Mouse (Mus musculus) hindbrain, embryonic 10.5 days (tissue): ENCODE results near the gene Aph1a. TPM values are rescaled to one million over a fixed set of nuclear protein-coding genes. Genes with fewer than 3 reads are reported as not detected.

Source experiments
- DNase-seq: peaks from one replicate; pipeline ENCODE4 v3.0.0-alpha.2; 2017; ENCODE audit warnings: low spot score
- H3K27ac ChIP-seq: fragments of 300-500 bp; sonication (generic); 2 replicates; pipeline ENCODE4 v1.5.1; 2016; ENCODE audit warnings: mild to moderate bottlenecking, moderate library complexity
- H3K27me3 ChIP-seq: fragments of 300-500 bp; sonication (generic); 2 replicates; pipeline ENCODE4 v1.6.1; 2016; ENCODE audit warnings: mild to moderate bottlenecking; ENCODE audit not compliant: poor library complexity, insufficient read depth, severe bottlenecking
- H3K36me3 ChIP-seq: fragments of 300-500 bp; sonication (generic); 2 replicates; pipeline ENCODE4 v1.6.1; 2016; ENCODE audit warnings: mild to moderate bottlenecking, moderate library complexity
- H3K4me1 ChIP-seq: fragments of 300-500 bp; sonication (generic); replicated peaks from 2 replicates; pipeline ENCODE4 v1.6.1; 2016; ENCODE audit warnings: mild to moderate bottlenecking
- H3K4me3 ChIP-seq: fragments of 300-500 bp; sonication (generic); 2 replicates; pipeline ENCODE4 v1.5.1; 2016; ENCODE audit warnings: mild to moderate bottlenecking, moderate library complexity
- H3K9me3 ChIP-seq: fragments of 300-500 bp; sonication (generic); 2 replicates; pipeline ENCODE4 v1.6.1; 2016; ENCODE audit warnings: mild to moderate bottlenecking, moderate library complexity
- WGBS: fragments of 180-500 bp; shearing (Covaris S2); methylation state at CpG from one replicate; pipeline ENCODE4 v1.1.7; 2016; 5-methylcytosine and 5-hydroxymethylcytosine counted together
- polyA plus RNA-seq: library from polyadenylated mRNA; unstranded; fragments of >200 nt; fragmentation: Nextera tagmentation; extraction: Ambion mirVana; gene quantifications from 2 replicates; pipeline ENCODE4 v1.2.1, GENCODE M21; 2016

Gene Aph1a
- polyA plus RNA-seq, 1 experiment from 2014 or later = 35.8 TPM

DNA sequence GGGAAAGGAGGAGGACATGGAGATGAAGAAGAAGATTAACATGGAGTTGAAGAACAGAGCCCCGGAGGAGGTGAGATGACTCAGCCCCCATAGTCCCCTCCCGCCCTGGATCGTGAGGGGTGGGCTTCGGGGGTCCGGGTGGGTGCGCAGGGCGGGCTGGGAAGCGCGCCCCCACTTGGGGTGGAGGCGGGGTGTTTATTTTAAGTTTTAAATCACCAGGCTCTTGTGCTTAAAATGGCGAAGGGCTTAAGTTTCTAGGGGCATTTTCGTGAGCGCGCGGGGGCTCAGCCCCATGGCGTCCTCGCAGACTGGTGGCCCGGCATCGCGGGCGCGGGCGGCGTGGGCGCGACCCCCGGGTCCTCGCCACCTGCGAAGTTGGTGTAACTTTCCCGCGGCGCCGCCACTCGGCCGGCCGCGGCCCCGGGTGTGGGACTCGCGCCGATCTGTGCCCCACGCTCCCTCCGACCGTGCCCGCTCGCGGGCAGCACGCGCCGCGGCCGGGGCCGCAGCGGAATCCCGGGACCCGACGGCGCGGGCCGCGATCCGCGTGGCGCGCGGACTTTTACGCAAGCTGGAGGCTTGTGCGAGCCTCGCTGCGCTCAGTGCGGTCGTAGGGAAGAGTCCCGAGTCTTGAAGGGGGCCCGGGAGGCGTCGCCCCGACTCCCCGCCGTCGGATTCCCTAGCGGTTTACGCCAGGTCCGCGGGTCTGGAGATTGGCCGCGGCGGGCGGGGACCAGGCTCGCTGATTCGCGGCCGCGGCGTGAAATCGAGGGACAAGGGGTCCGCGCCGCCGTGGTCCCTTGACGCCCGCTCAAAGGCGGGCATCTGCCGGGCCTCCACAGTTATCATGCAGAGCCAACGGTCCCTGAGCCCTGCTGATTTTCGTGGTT, 36.1 kb downstream of the Aph1a start:
- peaks cover 22% of the 10 kb centered on the region for H3K4me1 ChIP-seq
- peaks cover 28% of the 10 kb centered on the region for H3K36me3 ChIP-seq
- DNase-seq = peak; percentile 67
- H3K27ac ChIP-seq = peak overlapping the region; percentile 99
- peak overlapping the region; percentile 97 for H3K4me3 ChIP-seq
- under 1% methylated on average over 105 of the region's 105 CpGs for WGBS
- no peaks in the 10 kb centered on the region for H3K9me3 ChIP-seq
- H3K27me3 ChIP-seq = no peaks in the 10 kb centered on the region

DNA sequence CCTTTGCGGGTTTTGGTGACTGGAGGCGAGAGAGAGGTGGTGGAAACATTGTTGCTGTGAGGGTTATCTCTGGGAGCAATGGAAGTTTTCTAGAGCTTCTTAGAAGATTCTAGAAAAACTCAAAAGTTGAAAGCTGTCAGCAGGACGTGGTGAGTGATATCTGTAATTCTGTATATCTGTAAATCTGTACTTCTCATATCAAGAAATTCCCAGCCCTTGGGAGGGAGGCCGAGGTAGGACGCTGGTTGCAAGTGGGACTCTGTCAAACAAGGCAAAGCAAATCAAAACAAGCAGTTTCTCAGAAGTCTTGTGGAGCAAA, 36.7 kb downstream of the Aph1a start:
- 6% methylated on average over 5 of the region's 5 CpGs for WGBS
- Histone ChIP-seq H3K4me3 (peak overlapping the region; percentile 97), H3K4me1 (peaks cover 22% of the 10 kb centered on the region), H3K27ac (peak overlapping the region; percentile 99), H3K27me3 (no peaks in the 10 kb centered on the region), H3K9me3 (no peaks in the 10 kb centered on the region), H3K36me3 (peaks cover 34% of the 10 kb centered on the region)
- no peak for DNase-seq

DNA sequence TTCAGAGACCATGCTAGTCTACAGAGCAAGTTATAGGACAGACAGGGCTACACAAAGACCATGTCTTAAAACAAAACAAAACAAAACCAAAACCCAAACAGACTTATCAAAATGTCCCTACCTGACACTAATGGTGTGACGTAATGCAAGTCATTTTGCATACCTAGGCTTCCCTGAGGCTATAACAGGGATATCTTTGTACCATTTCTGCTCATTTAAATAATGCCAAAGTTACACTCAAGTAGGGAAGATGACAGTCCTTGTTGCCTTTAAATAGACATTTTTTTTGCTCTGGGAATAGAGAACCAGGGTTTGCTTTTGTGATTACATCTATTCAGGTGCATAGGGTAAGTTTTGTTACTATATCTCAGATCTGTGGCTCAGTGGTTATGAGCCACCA, 37.7 kb downstream of the Aph1a start:
- peaks cover 22% of the 10 kb centered on the region for H3K4me1 ChIP-seq
- H3K4me3 ChIP-seq = peak overlapping the region; percentile 97
- WGBS = 94% methylated on average over 1 of the region's 1 CpGs
- DNase-seq = no peak
- peaks cover 39% of the 10 kb centered on the region for H3K36me3 ChIP-seq
- no peaks in the 10 kb centered on the region for H3K9me3 ChIP-seq
- no peak overlapping the region for H3K27ac ChIP-seq
- H3K27me3 ChIP-seq = no peaks in the 10 kb centered on the region

GRCm38 (mm10) chr3:95932157-95932556, 38.4 kb downstream of the Aph1a start:
- WGBS = 59% methylated on average over 1 of the region's 1 CpGs
- H3K27me3 ChIP-seq = no peaks in the 10 kb centered on the region
- H3K4me3 ChIP-seq = peak overlapping the region; percentile 31; the same call in 1 of the 2 replicates
- no peak for DNase-seq
- peaks cover 22% of the 10 kb centered on the region for H3K4me1 ChIP-seq
- H3K36me3 ChIP-seq = peaks cover 46% of the 10 kb centered on the region
- H3K27ac ChIP-seq = no peak overlapping the region
- H3K9me3 ChIP-seq = no peaks in the 10 kb centered on the region

- no peak overlapping the region for H3K27ac ChIP-seq
- 95% methylated on average over 7 of the region's 7 CpGs for WGBS
- peaks cover 22% of the 10 kb centered on the region for H3K4me1 ChIP-seq
- 0 out of 2 replicates have a peak overlapping the region, but pooled peaks have one; percentile 31 for H3K4me3 ChIP-seq
- H3K36me3 ChIP-seq = peaks cover 50% of the 10 kb centered on the region
- H3K27me3 ChIP-seq = no peaks in the 10 kb centered on the region
- no peaks in the 10 kb centered on the region for H3K9me3 ChIP-seq
- DNase-seq = no peak
Measured at GRCm38 (mm10) chr3:95932566-95932965, 38.8 kb downstream of the Aph1a start.

DNA sequence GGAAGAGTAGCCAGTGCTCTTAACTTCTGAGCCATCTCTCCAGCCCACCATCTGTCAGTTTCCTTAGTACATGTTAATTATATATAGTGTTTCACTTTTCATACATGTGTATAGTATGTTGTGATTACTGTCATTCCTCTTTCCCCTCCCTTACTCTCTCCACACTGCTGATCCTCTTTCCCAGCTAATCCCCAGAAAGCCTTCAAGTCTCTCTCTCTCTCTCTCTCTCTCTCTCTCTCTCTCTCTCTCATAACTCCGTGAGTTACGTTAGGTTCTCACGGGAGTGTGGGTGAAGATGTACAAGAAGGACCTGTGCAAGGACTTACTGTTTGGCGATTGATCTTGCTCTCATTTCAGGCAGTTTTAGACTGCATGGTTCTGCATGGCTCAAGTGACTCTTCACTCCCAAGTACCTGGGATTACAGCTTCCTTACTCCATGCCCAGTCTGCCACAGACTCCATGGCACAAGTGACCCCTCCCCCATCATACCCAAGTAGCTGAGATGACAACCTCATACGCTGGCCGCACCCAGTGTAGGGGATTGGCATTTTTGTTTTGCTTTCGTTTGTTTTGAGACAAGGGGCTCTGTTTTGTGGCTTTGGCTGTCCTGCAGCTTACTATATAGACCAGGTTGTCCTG, 39.5 kb downstream of the Aph1a start:
- H3K4me1 ChIP-seq = peaks cover 22% of the 10 kb centered on the region
- H3K27ac ChIP-seq = no peak overlapping the region
- no peak for DNase-seq
- 96% methylated on average over 7 of the region's 7 CpGs for WGBS
- peaks cover 56% of the 10 kb centered on the region for H3K36me3 ChIP-seq
- H3K27me3 ChIP-seq = no peaks in the 10 kb centered on the region
- H3K9me3 ChIP-seq = no peaks in the 10 kb centered on the region
- H3K4me3 ChIP-seq = no peak overlapping the region

DNA sequence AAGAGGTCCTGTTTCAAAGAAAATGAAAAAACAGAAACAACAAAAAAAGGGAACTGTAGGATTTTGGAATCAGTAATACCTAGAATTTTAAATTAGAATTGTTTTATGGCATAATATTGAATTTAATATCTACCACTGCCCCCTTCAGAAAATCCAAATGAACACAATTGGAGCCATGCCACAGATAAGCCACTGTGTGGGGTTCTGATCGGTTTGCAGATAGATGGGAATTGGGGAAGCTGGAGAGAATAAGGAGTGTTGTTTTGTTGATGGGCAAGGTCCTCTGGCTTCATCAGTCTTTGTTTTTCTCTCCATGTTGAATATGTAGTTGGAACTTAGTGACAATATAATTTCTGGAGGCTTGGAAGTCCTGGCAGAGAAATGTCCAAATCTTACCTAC, 40.7 kb downstream of the Aph1a start:
- 96% methylated on average over 1 of the region's 1 CpGs for WGBS
- Histone ChIP-seq H3K36me3 (peaks cover 69% of the 10 kb centered on the region), H3K4me1 (peaks cover 22% of the 10 kb centered on the region), H3K4me3 (no peak overlapping the region), H3K27ac (no peak overlapping the region), H3K9me3 (no peaks in the 10 kb centered on the region), H3K27me3 (no peaks in the 10 kb centered on the region)
- no peak for DNase-seq

GRCm38 (mm10) chr3:95938217-95938616, 44.4 kb downstream of the Aph1a start:
- Histone ChIP-seq H3K4me1 (no peaks in the 10 kb centered on the region), H3K36me3 (peaks cover 94% of the 10 kb centered on the region), H3K4me3 (no peak overlapping the region), H3K27me3 (no peaks in the 10 kb centered on the region), H3K27ac (no peak overlapping the region), H3K9me3 (no peaks in the 10 kb centered on the region)
- WGBS = 95% methylated on average over 8 of the region's 8 CpGs
- DNase-seq = no peak

DNA sequence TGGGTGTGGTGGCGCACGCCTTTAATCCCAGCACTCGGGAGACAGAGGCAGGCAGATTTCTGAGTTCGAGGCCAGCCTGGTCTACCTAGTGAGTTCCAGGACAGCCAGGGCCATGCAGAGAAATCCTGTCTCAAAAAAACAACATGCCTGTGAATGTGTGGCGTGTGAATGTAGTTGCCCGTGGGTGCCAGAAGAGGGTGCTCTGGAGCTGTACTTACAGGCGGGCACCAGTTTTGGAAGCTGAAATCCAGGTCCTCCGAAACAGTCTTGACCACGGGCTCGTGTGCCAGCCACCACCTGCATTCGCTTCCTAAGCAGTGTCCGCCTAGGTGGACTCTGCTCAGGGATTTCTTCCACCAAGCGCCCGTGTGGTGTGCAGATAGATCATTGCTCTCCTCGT, 45.1 kb downstream of the Aph1a start:
- no peak overlapping the region for H3K27ac ChIP-seq
- WGBS = 93% methylated on average over 15 of the region's 15 CpGs
- no peak overlapping the region for H3K4me3 ChIP-seq
- DNase-seq = peak; percentile 27
- H3K9me3 ChIP-seq = no peaks in the 10 kb centered on the region
- H3K4me1 ChIP-seq = no peaks in the 10 kb centered on the region
- H3K36me3 ChIP-seq = peaks cover 94% of the 10 kb centered on the region
- no peaks in the 10 kb centered on the region for H3K27me3 ChIP-seq

GRCm38 (mm10) chr3:95942749-95943148, 49.0 kb downstream of the Aph1a start:
- no peak overlapping the region for H3K27ac ChIP-seq
- H3K36me3 ChIP-seq = peaks cover 100% of the 10 kb centered on the region
- WGBS = 93% methylated on average over 6 of the region's 6 CpGs
- no peak for DNase-seq
- H3K9me3 ChIP-seq = no peaks in the 10 kb centered on the region
- H3K4me3 ChIP-seq = no peak overlapping the region
- no peaks in the 10 kb centered on the region for H3K4me1 ChIP-seq
- H3K27me3 ChIP-seq = no peaks in the 10 kb centered on the region

DNA sequence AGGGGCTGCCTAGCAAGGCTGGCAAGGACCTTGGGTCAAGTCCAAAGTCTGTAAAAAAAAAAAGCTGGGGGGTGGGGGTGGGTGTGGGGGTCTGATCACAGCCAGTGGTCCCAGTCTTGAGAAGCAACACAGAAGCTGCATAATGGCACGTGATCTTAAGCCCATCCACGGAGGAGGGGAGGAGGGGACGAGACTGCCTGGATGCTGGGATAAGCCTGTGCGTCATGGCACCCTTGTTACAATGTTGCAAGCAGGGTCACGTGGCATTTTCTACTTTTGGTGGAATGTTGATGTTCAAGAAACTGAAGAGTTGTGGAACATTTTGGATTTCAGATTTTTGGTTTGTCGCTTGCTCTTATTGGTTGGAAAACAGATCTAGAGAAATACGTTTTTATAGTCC, 49.5 kb downstream of the Aph1a start:
- no peaks in the 10 kb centered on the region for H3K9me3 ChIP-seq
- H3K27me3 ChIP-seq = no peaks in the 10 kb centered on the region
- H3K36me3 ChIP-seq = peaks cover 100% of the 10 kb centered on the region
- no peak overlapping the region for H3K4me3 ChIP-seq
- no peak for DNase-seq
- H3K27ac ChIP-seq = no peak overlapping the region
- H3K4me1 ChIP-seq = no peaks in the 10 kb centered on the region
- 94% methylated on average over 7 of the region's 7 CpGs for WGBS

GRCm38 (mm10) chr3:95944742-95945141, 51.0 kb downstream of the Aph1a start:
- Histone ChIP-seq H3K4me3 (no peak overlapping the region), H3K36me3 (peaks cover 95% of the 10 kb centered on the region), H3K27ac (no peak overlapping the region), H3K4me1 (no peaks in the 10 kb centered on the region), H3K27me3 (no peaks in the 10 kb centered on the region), H3K9me3 (no peaks in the 10 kb centered on the region)
- DNase-seq = no peak
- 91% methylated on average over 8 of the region's 8 CpGs for WGBS

DNA sequence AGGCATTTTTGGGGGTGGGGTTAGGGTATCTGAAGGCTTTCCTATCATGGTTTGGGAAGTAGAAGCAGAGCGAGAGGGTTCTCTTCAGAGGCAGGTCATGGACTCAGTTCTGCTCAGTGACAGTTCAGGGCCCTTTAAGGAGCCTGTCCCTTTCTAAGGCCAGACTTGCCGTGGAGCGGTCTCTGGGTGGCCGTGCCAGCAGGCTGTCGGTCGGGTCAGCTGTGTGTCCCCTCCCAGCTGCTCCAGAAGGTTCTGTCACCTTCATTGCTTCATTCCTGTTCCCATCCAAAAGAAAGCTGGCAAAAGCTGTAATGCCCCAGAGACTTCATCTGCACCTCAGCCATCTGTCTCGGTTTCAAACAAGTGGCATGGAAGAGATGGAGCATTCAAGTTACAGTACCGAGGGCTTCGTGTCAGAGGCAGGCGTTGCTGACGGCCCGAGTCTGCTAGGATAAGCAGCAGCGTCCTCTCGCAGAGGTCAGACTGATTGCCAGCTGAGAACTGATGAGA, 52.0 kb downstream of the Aph1a start:
- Histone ChIP-seq H3K4me1 (0 out of 2 replicates have a peak, but pooled peaks cover 3% of the 10 kb centered on the region), H3K27me3 (no peaks in the 10 kb centered on the region), H3K4me3 (no peak overlapping the region), H3K27ac (no peak overlapping the region), H3K36me3 (peaks cover 84% of the 10 kb centered on the region), H3K9me3 (no peaks in the 10 kb centered on the region)
- WGBS = 88% methylated on average over 14 of the region's 14 CpGs
- no peak for DNase-seq
